Mouse (Mus musculus) forebrain, embryonic 14.5 days (tissue): Measurements from ENCODE around the gene Fam178b. TPM values are rescaled to one million over a fixed set of nuclear protein-coding genes. Genes with fewer than 3 reads are reported as not detected.

Source experiments
- ATAC-seq: fragments of 200-750 bp; cut with Nextera tagmentation; 2 replicates; pipeline ENCODE4 v1.8.0; 2017; ENCODE audit warnings: mild to moderate bottlenecking, moderate library complexity
- DNase-seq: peaks from one replicate; pipeline ENCODE4 v3.0.0-alpha.2; 2015; ENCODE audit warnings: low spot score
- H3K27ac ChIP-seq: fragments of 300-500 bp; sonication (generic); 2 replicates; pipeline ENCODE4 v1.5.1; 2014; ENCODE audit warnings: low read depth, mild to moderate bottlenecking, control low read depth, low read length, moderate library complexity
- H3K27me3 ChIP-seq: fragments of 300-500 bp; sonication (generic); replicated peaks from 2 replicates; pipeline ENCODE4 v1.6.1; 2014; ENCODE audit warnings: low read length, control low read depth, mixed read lengths; ENCODE audit not compliant: control insufficient read depth, insufficient read depth
- H3K36me3 ChIP-seq: fragments of 300-500 bp; sonication (generic); 2 replicates; pipeline ENCODE4 v1.6.1; 2014; ENCODE audit warnings: low read length, control low read depth; ENCODE audit not compliant: control insufficient read depth, insufficient read depth
- H3K4me1 ChIP-seq: fragments of 300-500 bp; sonication (generic); 2 replicates; pipeline ENCODE4 v1.6.1; 2014; ENCODE audit warnings: antibody characterized with exemption, low read length, control low read depth; ENCODE audit not compliant: control insufficient read depth, insufficient read depth
- H3K4me2 ChIP-seq: fragments of 300-500 bp; sonication (generic); 2 replicates; pipeline ENCODE4 v1.6.1; 2014; ENCODE audit warnings: mild to moderate bottlenecking, control low read depth, low read length
- H3K4me3 ChIP-seq: fragments of 300-500 bp; sonication (generic); 2 replicates; pipeline ENCODE4 v1.5.1; 2014; ENCODE audit warnings: low read depth, low read length, control low read depth
- H3K9ac ChIP-seq: fragments of 300-500 bp; sonication (generic); 2 replicates; pipeline ENCODE4 v1.6.1; 2014; ENCODE audit warnings: mild to moderate bottlenecking, low read length, control low read depth, moderate library complexity
- H3K9me3 ChIP-seq: fragments of 300-500 bp; sonication (generic); replicated peaks from 2 replicates; pipeline ENCODE4 v1.6.1; 2016; ENCODE audit warnings: low read length, control low read depth, mixed read lengths; ENCODE audit not compliant: control insufficient read depth
- WGBS: fragments of 180-500 bp; shearing (Covaris S2); extraction: QIAGEN DNeasy Blood & Tissue Kit; methylation state at CpG from one replicate; pipeline ENCODE4 v1.1.7; 2014; 5-methylcytosine and 5-hydroxymethylcytosine counted together
- polyA plus RNA-seq: library from polyadenylated mRNA; unstranded; fragments of >200 nt; fragmentation: Nextera tagmentation; extraction: Ambion mirVana; gene quantifications from 2 replicates; pipeline ENCODE4 v1.2.1, GENCODE M21; 2014

Fam178b gene
- polyA plus RNA-seq, 1 experiment from 2014 or later = not detected

GRCm38 (mm10) chr1:36643957-36644614 is 38.9 kb downstream of the Fam178b start:
- Histone ChIP-seq H3K4me1 (peaks cover 2% of the 10 kb centered on the region; the same call in 1 of the 2 replicates), H3K27ac (no peak overlapping the region), H3K36me3 (no peaks in the 10 kb centered on the region), H3K9me3 (no peaks in the 10 kb centered on the region), H3K9ac (no peak overlapping the region), H3K4me3 (no peak overlapping the region), H3K27me3 (no peaks in the 10 kb centered on the region), H3K4me2 (no peak overlapping the region)
- ATAC-seq (no peak), DNase-seq (no peak)
- WGBS = 86% methylated on average over 7 of the region's 7 CpGs

GRCm38 (mm10) chr1:36635826-36636485 is 47.0 kb downstream of the Fam178b start:
- ATAC-seq (peak; percentile 19; the same call in 1 of the 2 replicates), DNase-seq (no peak)
- no peaks in the 10 kb centered on the region for H3K9me3 ChIP-seq
- H3K9ac ChIP-seq = 0 out of 2 replicates have a peak overlapping the region, but pooled peaks have one; percentile 2
- H3K4me3 ChIP-seq = no peak overlapping the region
- no peak overlapping the region for H3K4me2 ChIP-seq
- WGBS = 66% methylated on average over 2 of the region's 2 CpGs
- H3K27ac ChIP-seq = peak overlapping the region; percentile 46; the same call in 1 of the 2 replicates
- no peaks in the 10 kb centered on the region for H3K36me3 ChIP-seq
- no peaks in the 10 kb centered on the region for H3K27me3 ChIP-seq
- peaks cover 5% of the 10 kb centered on the region for H3K4me1 ChIP-seq

- Histone ChIP-seq H3K36me3 (no peaks in the 10 kb centered on the region), H3K9ac (no peak overlapping the region), H3K27ac (no peak overlapping the region), H3K9me3 (no peaks in the 10 kb centered on the region), H3K4me1 (peaks cover 5% of the 10 kb centered on the region), H3K27me3 (no peaks in the 10 kb centered on the region), H3K4me2 (no peak overlapping the region), H3K4me3 (no peak overlapping the region)
- WGBS = 10% methylated on average over 5 of the region's 5 CpGs
- ATAC-seq (peak; percentile 81), DNase-seq (peak; percentile 77)
Observed at GRCm38 (mm10) chr1:36634940-36635339, 48.0 kb downstream of the Fam178b start.

GRCm38 (mm10) chr1:36633920-36634319 is 49.1 kb downstream of the Fam178b start:
- ATAC-seq = no peak
- H3K4me2 ChIP-seq = no peak overlapping the region
- WGBS = 53% methylated on average over 5 of the region's 5 CpGs
- H3K27me3 ChIP-seq = no peaks in the 10 kb centered on the region
- no peaks in the 10 kb centered on the region for H3K9me3 ChIP-seq
- no peak overlapping the region for H3K4me3 ChIP-seq
- H3K36me3 ChIP-seq = no peaks in the 10 kb centered on the region
- no peak for DNase-seq
- no peak overlapping the region for H3K27ac ChIP-seq
- H3K9ac ChIP-seq = no peak overlapping the region
- peaks cover 5% of the 10 kb centered on the region for H3K4me1 ChIP-seq

GRCm38 (mm10) chr1:36632846-36633245 is 50.1 kb downstream of the Fam178b start:
- Histone ChIP-seq H3K4me3 (no peak overlapping the region), H3K9me3 (no peaks in the 10 kb centered on the region), H3K4me2 (no peak overlapping the region), H3K27me3 (no peaks in the 10 kb centered on the region), H3K36me3 (no peaks in the 10 kb centered on the region), H3K9ac (no peak overlapping the region), H3K27ac (no peak overlapping the region), H3K4me1 (peaks cover 5% of the 10 kb centered on the region)
- no peak for DNase-seq
- ATAC-seq = no peak
- 86% methylated on average over 1 of the region's 1 CpGs for WGBS

GRCm38 (mm10) chr1:36632090-36632489 is 50.9 kb downstream of the Fam178b start:
- no peak overlapping the region for H3K4me3 ChIP-seq
- WGBS = 90% methylated on average over 4 of the region's 4 CpGs
- DNase-seq (no peak), ATAC-seq (no peak)
- no peak overlapping the region for H3K4me2 ChIP-seq
- no peaks in the 10 kb centered on the region for H3K27me3 ChIP-seq
- no peak overlapping the region for H3K27ac ChIP-seq
- no peaks in the 10 kb centered on the region for H3K9me3 ChIP-seq
- peaks cover 5% of the 10 kb centered on the region for H3K4me1 ChIP-seq
- no peaks in the 10 kb centered on the region for H3K36me3 ChIP-seq
- no peak overlapping the region for H3K9ac ChIP-seq

- H3K4me2 ChIP-seq = no peak overlapping the region
- ATAC-seq (no peak), DNase-seq (no peak)
- H3K9me3 ChIP-seq = no peaks in the 10 kb centered on the region
- WGBS = 71% methylated on average over 4 of the region's 4 CpGs
- H3K27ac ChIP-seq = no peak overlapping the region
- peaks cover under 1% of the 10 kb centered on the region for H3K4me1 ChIP-seq
- H3K27me3 ChIP-seq = no peaks in the 10 kb centered on the region
- no peaks in the 10 kb centered on the region for H3K36me3 ChIP-seq
- H3K4me3 ChIP-seq = no peak overlapping the region
- H3K9ac ChIP-seq = no peak overlapping the region
Observed at GRCm38 (mm10) chr1:36631391-36631790, 51.6 kb downstream of the Fam178b start.

GRCm38 (mm10) chr1:36630053-36630739 is 52.8 kb downstream of the Fam178b start:
- Histone ChIP-seq H3K36me3 (no peaks in the 10 kb centered on the region), H3K9ac (no peak overlapping the region), H3K9me3 (no peaks in the 10 kb centered on the region), H3K4me3 (no peak overlapping the region), H3K27me3 (no peaks in the 10 kb centered on the region), H3K4me1 (no peaks in the 10 kb centered on the region), H3K4me2 (no peak overlapping the region), H3K27ac (no peak overlapping the region)
- 71% methylated on average over 3 of the region's 3 CpGs for WGBS
- DNase-seq = no peak
- ATAC-seq = no peak

- Histone ChIP-seq H3K27me3 (no peaks in the 10 kb centered on the region), H3K9ac (no peak overlapping the region), H3K27ac (no peak overlapping the region), H3K4me3 (no peak overlapping the region), H3K36me3 (no peaks in the 10 kb centered on the region), H3K9me3 (no peaks in the 10 kb centered on the region), H3K4me1 (no peaks in the 10 kb centered on the region), H3K4me2 (no peak overlapping the region)
- WGBS = 57% methylated on average over 8 of the region's 8 CpGs
- DNase-seq (peak; percentile 11), ATAC-seq (no peak)
Observed at GRCm38 (mm10) chr1:36628585-36628984, 54.4 kb downstream of the Fam178b start.
